Mouse (Mus musculus) G1E (cell line): ENCODE results near the gene Acrv1. TPM values are rescaled to one million over a fixed set of nuclear protein-coding genes. Genes with fewer than 3 reads are reported as not detected.
"Not testable (repeated sequence)": the region's sequence is repeated elsewhere in the genome, so short reads cannot be mapped to it uniquely, and the experiment has no call there.

Experiments used
- ATAC-seq: 2 replicates; pipeline ENCODE4 v1.8.0; 2016; ENCODE audit warnings: mild to moderate bottlenecking; ENCODE audit not compliant: insufficient number of reproducible peaks, poor library complexity, low FRiP score, severe bottlenecking; ENCODE audit errors: extremely low read depth
- DNase-seq: peaks from one replicate; pipeline ENCODE4 v3.0.0; 2012; ENCODE audit warnings: low spot score
- H3K27me3 ChIP-seq: 2 replicates; pipeline ENCODE4 v1.6.1; 2012; ENCODE audit warnings: mild to moderate bottlenecking, low read length, inconsistent platforms; ENCODE audit not compliant: insufficient read depth
- H3K36me3 ChIP-seq: replicated peaks from 2 replicates; pipeline ENCODE3; 2012; ENCODE audit warnings: mild to moderate bottlenecking, inconsistent platforms
- H3K4me1 ChIP-seq: 2 replicates; pipeline ENCODE4 v1.6.1; 2012; ENCODE audit warnings: low read depth, low read length, inconsistent platforms, mixed read lengths; ENCODE audit not compliant: insufficient read depth
- H3K4me3 ChIP-seq: 2 replicates; pipeline ENCODE4 v1.5.1; 2012; ENCODE audit warnings: low read depth, mild to moderate bottlenecking, inconsistent platforms, low read length, moderate library complexity, mixed read lengths
- H3K9me3 ChIP-seq: replicated peaks from 2 replicates; pipeline ENCODE4 v1.6.1; 2012; ENCODE audit warnings: inconsistent platforms
- CTCF ChIP-seq: IDR thresholded peaks from 2 replicates; pipeline ENCODE4 v1.5.1; 2012; ENCODE audit warnings: low read depth, low read length, inconsistent platforms, mixed read lengths
- GATA1 ChIP-seq: IDR thresholded peaks from 2 replicates; pipeline ENCODE4 v1.6.1; 2012; ENCODE audit warnings: borderline replicate concordance, low read length, inconsistent platforms, mixed read lengths
- GATA2 ChIP-seq: IDR thresholded peaks from 2 replicates; pipeline ENCODE4 v1.6.1; 2012; ENCODE audit warnings: low read depth, low read length, inconsistent platforms, borderline replicate concordance
- POLR2AphosphoS5 ChIP-seq: IDR thresholded peaks from 2 replicates; pipeline ENCODE4 v1.6.1; 2012; ENCODE audit warnings: low read depth, low read length, inconsistent platforms; ENCODE audit not compliant: insufficient replicate concordance
- TAL1 ChIP-seq: conservative IDR thresholded peaks from 2 replicates; pipeline ENCODE4 v1.6.1; 2012; ENCODE audit warnings: low read depth, low read length, inconsistent platforms, mixed read lengths
- polyA plus RNA-seq: library from polyadenylated mRNA; stranded (reverse); fragments of >175 nt; gene quantifications from 2 replicates; pipeline ENCODE4 v1.2.3, GENCODE M21; 2012
- total RNA-seq, 2 experiments: library from RNA; stranded (forward) in 1 of 2; stranded (reverse) in 1 of 2; fragments of 200-1000 nt in 1 of 2; fragments of >200 nt in 1 of 2; fragmentation: Nextera tagmentation in 1 of 2; gene quantifications; 2 replicates each; pipeline ENCODE4 v1.2.3; 2014 to 2017

Gene Acrv1
- total RNA-seq (2014; fragmentation: Nextera tagmentation): not detected in 2 replicates
- 0.05 and 0.06 TPM in 2 replicates for total RNA-seq (2017)
- not detected in 2 replicates for polyA plus RNA-seq

DNA sequence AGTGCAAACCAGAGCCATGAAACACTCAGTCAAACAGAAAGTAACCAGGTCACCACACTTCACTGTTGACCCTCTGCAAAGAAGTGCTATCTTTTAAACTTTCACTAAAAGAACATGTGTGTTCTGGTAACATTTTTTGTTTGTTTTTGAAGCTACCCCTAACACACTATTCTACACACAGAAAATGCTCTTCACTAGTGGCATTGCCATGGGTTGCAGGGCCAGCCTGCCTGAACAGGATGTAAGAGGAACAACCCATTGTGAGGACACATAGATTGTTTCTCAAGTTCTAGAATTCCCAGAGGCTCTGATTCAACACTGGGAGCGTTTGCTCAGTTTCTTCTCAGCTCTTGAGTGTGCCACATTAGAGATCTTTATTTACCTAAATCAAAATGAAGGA is at the start of gene Acrv1:
Acrv1 (plus strand) TSS at position 301 of the 400 bp plus-strand sequence.
- DNase-seq: no peak
- no peak for TF ChIP-seq CTCF
- Histone ChIP-seq H3K27me3 (no peaks in the 10 kb centered on the region; the same call in 1 of the 2 replicates), H3K4me3 (no peak within 1 kb of the TSS), H3K36me3 (no peaks in the 10 kb centered on the region), H3K9me3 (no peaks in the 10 kb centered on the region), H3K4me1 (no peaks in the 10 kb centered on the region)
- ATAC-seq: no peak

GRCm38 (mm10) chr9:36643276-36643675 is 49.7 kb upstream of the Acrv1 start, which contains the start of gene A630095E13Rik:
A630095E13Rik (minus strand) TSS chr9:36643376.
- not testable (repeated sequence) for H3K4me1 ChIP-seq, DNase-seq, H3K27me3 ChIP-seq, H3K9me3 ChIP-seq, H3K4me3 ChIP-seq, H3K36me3 ChIP-seq, ATAC-seq

DNA sequence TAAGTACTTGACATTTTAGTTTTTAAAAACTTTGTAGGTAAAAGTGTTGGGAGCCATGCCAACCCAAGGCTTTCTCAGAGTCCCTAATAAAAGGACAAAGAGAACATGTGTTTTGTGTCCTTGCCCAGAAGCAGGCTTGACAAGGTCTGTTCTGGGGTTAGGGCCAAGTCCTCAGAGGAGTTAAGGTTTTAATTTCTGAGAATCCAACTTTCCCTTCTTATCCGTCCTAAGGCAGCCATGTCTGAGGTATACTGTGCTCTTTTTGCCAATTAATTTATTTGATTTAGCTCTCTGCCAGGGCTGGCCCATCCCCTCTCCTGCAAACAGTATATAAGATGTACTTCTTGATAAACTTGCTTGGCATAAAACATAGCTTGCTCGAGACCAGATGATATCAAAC is 11.6 kb upstream of the Acrv1 start:
- ATAC-seq (no peak), DNase-seq (no peak)
- H3K9me3 ChIP-seq: no peaks in the 10 kb centered on the region
- no peak overlapping the region for H3K4me3 ChIP-seq
- H3K36me3 ChIP-seq: no peaks in the 10 kb centered on the region
- 0 out of 2 replicates have a peak, but pooled peaks cover 4% of the 10 kb centered on the region for H3K27me3 ChIP-seq
- H3K4me1 ChIP-seq: no peaks in the 10 kb centered on the region
- no peak for TF ChIP-seq GATA2
- TF ChIP-seq TAL1: no peak
- TF ChIP-seq POLR2AphosphoS5: no peak
- TF ChIP-seq GATA1: no peak
- no peak for TF ChIP-seq CTCF

DNA sequence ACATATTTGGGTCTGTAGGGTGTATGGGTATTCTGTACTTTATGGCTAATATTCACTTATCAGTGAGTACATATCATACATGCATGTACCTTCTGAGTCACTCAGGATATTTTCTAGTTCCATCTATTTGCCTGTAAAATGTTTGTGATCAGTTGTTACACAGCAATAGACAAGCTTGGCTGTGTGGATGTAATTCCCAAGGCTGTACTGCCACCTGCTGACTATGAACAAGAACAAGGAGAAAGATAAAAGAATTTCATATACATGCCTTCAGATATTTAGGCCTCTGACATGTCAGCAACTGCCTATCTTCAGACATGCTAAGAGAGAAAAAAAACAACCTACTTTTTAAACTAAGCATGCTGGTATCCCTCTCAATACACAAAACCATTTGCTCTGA is 5.7 kb upstream of the Acrv1 start:
- no peak for ATAC-seq
- TF ChIP-seq GATA2 (no peak), CTCF (no peak), GATA1 (no peak), TAL1 (no peak), POLR2AphosphoS5 (no peak)
- no peaks in the 10 kb centered on the region for H3K36me3 ChIP-seq
- no peaks in the 10 kb centered on the region for H3K9me3 ChIP-seq
- H3K4me1 ChIP-seq: no peaks in the 10 kb centered on the region
- H3K4me3 ChIP-seq: no peak overlapping the region
- no peak for DNase-seq
- H3K27me3 ChIP-seq: 0 out of 2 replicates have a peak, but pooled peaks cover 4% of the 10 kb centered on the region

- Histone ChIP-seq H3K36me3 (no peaks in the 10 kb centered on the region), H3K9me3 (no peaks in the 10 kb centered on the region), H3K4me1 (no peaks in the 10 kb centered on the region), H3K27me3 (no peaks in the 10 kb centered on the region; the same call in 1 of the 2 replicates), H3K4me3 (no peak overlapping the region)
- TF ChIP-seq GATA1 (no peak), POLR2AphosphoS5 (no peak), TAL1 (no peak), CTCF (no peak), GATA2 (no peak)
- no peak for DNase-seq
- ATAC-seq: no peak
Observed at GRCm38 (mm10) chr9:36694276-36694675, 1.3 kb downstream of the Acrv1 start.

GRCm38 (mm10) chr9:36705923-36706322 is 12.9 kb downstream of the Acrv1 start:
- Histone ChIP-seq H3K4me3 (no peak overlapping the region), H3K9me3 (no peaks in the 10 kb centered on the region), H3K36me3 (peaks cover 40% of the 10 kb centered on the region), H3K27me3 (no peaks in the 10 kb centered on the region), H3K4me1 (peaks cover 7% of the 10 kb centered on the region)
- DNase-seq: no peak
- ATAC-seq: no peak
- TF ChIP-seq CTCF (no peak), GATA1 (no peak), POLR2AphosphoS5 (no peak), TAL1 (no peak), GATA2 (no peak)

DNA sequence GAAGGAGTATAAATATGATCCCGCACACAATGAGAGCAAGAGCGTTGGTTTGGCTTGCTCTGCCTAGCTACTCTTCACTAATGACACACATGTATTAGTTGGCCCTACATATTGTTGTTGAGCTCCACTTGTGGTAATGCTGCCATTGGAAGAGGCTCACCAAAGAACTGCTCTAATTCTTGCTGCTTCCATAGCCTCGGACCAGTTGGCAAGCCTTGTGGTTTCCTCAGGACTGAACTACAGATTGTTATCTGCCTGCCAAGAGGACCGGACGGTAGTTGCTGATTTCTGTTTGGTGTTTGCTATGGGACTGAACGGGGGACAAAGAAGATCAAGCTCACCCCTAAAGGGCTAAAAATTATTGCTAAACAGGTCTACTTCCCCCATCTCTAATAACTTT is 14.3 kb downstream of the Acrv1 start:
- ATAC-seq (peak; percentile 45), DNase-seq (no peak)
- H3K9me3 ChIP-seq: no peaks in the 10 kb centered on the region
- peaks cover 7% of the 10 kb centered on the region for H3K4me1 ChIP-seq
- no peak for TF ChIP-seq GATA2
- peaks cover 46% of the 10 kb centered on the region for H3K36me3 ChIP-seq
- H3K27me3 ChIP-seq: no peaks in the 10 kb centered on the region
- H3K4me3 ChIP-seq: no peak overlapping the region
